Mouse (Mus musculus) heart, embryonic 14.5 days (tissue): ENCODE results near the gene Nkx2-5. TPM values are rescaled to one million over a fixed set of nuclear protein-coding genes. Genes with fewer than 3 reads are reported as not detected.

Source experiments
- ATAC-seq: fragments of 200-750 bp; cut with Nextera tagmentation; 2 replicates; pipeline ENCODE4 v1.8.0; 2017; ENCODE audit warnings: low read depth, moderate TSS enrichment; ENCODE audit not compliant: insufficient number of reproducible peaks, insufficient read depth, low FRiP score
- H3K27ac ChIP-seq, 2 experiments: fragments of 200-500 bp in 1 of 2; fragments of 300-500 bp in 1 of 2; sonication (generic) in 1 of 2; replicated peaks in 1 of 2; 2 replicates each; pipeline ENCODE4 v1.5.1; 2012 to 2014; ENCODE audit warnings: low read depth in 2 of 2, low read length in 2 of 2, control low read depth in 1 of 2, mild to moderate bottlenecking in 1 of 2, mixed read lengths in 1 of 2; ENCODE audit not compliant: control insufficient read depth in 1 of 2, insufficient read depth in 1 of 2
- H3K27me3 ChIP-seq: fragments of 300-500 bp; sonication (generic); 2 replicates; pipeline ENCODE4 v1.6.1; 2014; ENCODE audit warnings: mild to moderate bottlenecking, low read length, control low read depth; ENCODE audit not compliant: control insufficient read depth, insufficient read depth
- H3K36me3 ChIP-seq: fragments of 300-500 bp; sonication (generic); 2 replicates; pipeline ENCODE4 v1.6.1; 2014; ENCODE audit warnings: mild to moderate bottlenecking, control low read depth, low read length, mixed read lengths; ENCODE audit not compliant: control insufficient read depth, insufficient read depth
- H3K4me1 ChIP-seq, 2 experiments: fragments of 200-500 bp in 1 of 2; fragments of 300-500 bp in 1 of 2; sonication (generic) in 1 of 2; 2 replicates each; pipeline ENCODE4 v1.6.1; 2012 to 2014; ENCODE audit warnings: low read length in 2 of 2, control low read depth in 1 of 2, mixed read lengths in 1 of 2; ENCODE audit not compliant: control insufficient read depth in 2 of 2, insufficient read depth in 2 of 2
- H3K4me2 ChIP-seq: fragments of 300-500 bp; sonication (generic); 2 replicates; pipeline ENCODE4 v1.6.1; 2014; ENCODE audit warnings: mild to moderate bottlenecking, low read length
- H3K4me3 ChIP-seq, 2 experiments: fragments of 200-500 bp in 1 of 2; fragments of 300-500 bp in 1 of 2; sonication (generic) in 1 of 2; 2 replicates each; pipeline ENCODE4 v1.5.1; 2012 to 2014; ENCODE audit warnings: low read length in 2 of 2, mild to moderate bottlenecking in 2 of 2, control low read depth in 1 of 2, low read depth in 1 of 2, moderate library complexity in 1 of 2; ENCODE audit not compliant: control insufficient read depth in 1 of 2, insufficient read depth in 1 of 2
- H3K9ac ChIP-seq: fragments of 300-500 bp; sonication (generic); 2 replicates; pipeline ENCODE4 v1.6.1; 2014; ENCODE audit warnings: mild to moderate bottlenecking, low read length
- H3K9me3 ChIP-seq: fragments of 300-500 bp; sonication (generic); 2 replicates; pipeline ENCODE4 v1.6.1; 2016; ENCODE audit warnings: low read length, control low read depth; ENCODE audit not compliant: control insufficient read depth
- WGBS: fragments of 180-500 bp; shearing (Covaris S2); extraction: QIAGEN DNeasy Blood & Tissue Kit; methylation state at CpG from one replicate; pipeline ENCODE4 v1.1.7; 2014; 5-methylcytosine and 5-hydroxymethylcytosine counted together
- polyA plus RNA-seq: library from polyadenylated mRNA; unstranded; fragments of >200 nt; fragmentation: Nextera tagmentation; extraction: Ambion mirVana; gene quantifications from 2 replicates; pipeline ENCODE4 v1.2.1, GENCODE M21; 2014

Gene Nkx2-5
- polyA plus RNA-seq, 1 experiment from 2014 or later = 177 TPM

DNA sequence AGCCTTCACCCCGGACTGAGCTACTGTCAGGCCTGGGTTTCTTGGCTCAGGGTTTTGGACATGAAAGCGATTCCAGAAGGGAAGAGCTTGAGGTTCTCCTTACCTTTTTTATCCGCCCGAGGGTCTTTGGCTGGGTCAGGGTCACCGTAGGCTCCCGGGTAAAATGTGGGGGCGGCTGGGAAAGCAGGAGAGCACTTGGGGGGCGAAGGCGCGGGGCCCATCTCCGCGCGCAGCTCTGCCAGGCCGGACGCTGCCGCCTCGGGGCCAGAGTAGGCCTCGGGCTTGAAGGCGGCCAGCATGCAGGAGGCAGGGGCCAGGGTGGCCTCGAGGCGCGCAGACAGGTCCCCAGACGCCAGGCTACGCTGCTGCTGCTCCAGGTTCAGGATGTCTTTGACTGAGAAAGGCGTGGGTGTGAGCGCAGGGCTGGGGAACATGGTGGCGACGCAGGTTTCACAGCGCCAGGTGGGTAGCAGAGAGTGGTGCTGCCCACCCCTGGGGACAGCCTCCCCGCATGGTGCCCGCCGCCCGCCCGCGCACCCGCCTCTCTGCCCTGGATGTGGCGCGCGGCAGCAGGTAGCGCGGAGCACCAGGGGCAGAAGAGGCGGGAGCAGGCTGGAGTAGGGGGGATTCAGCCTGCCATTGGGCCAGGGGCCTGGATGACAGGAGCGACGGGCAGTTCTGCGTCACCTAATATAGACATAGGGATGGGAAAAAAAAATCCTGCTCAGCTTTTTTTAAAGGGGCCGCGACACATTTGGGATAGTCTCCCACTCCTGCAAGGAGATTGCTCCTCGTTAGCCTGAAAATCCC lies 3.7 kb downstream of the Nkx2-5 start:
- peak overlapping the region; percentile 63 to 81 for H3K4me3 ChIP-seq

DNA sequence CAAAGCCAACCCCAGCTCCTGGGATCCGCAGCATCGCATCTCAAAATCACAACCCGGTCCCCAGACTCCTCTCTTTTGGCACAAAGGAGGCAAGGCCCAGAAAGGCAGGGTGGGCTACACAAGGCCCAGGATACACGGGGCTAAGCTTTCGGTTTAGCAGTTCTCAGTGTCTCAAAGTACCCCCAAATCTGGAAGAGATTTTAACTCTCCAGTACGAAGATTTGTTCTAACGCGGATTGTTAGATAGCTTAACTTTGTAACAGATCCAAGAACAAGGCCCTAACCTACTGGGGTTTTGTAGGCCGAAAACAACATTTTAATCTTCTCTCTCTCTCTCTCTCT lies 4.4 kb downstream of the Nkx2-5 start:
- WGBS = 11% methylated on average over 9 of the region's 9 CpGs
- no peak for ATAC-seq
- H3K4me2 ChIP-seq = peak overlapping the region; percentile 84
- peaks cover 37% of the 10 kb centered on the region for H3K36me3 ChIP-seq
- peak overlapping the region; percentile 81 to 97 for H3K27ac ChIP-seq
- H3K9me3 ChIP-seq = no peaks in the 10 kb centered on the region
- peak overlapping the region; percentile 63 to 81 for H3K4me3 ChIP-seq
- H3K4me1 ChIP-seq = peaks cover under 1 to 6% of the 10 kb centered on the region in 2 experiments; a peak in 2 of 4 replicates
- H3K9ac ChIP-seq = peak overlapping the region; percentile 100
- H3K27me3 ChIP-seq = peaks cover 54% of the 10 kb centered on the region

More for the DNA sequence above, 3.7 kb downstream of the Nkx2-5 start:
- peaks cover 57% of the 10 kb centered on the region for H3K27me3 ChIP-seq
- H3K27ac ChIP-seq = peak overlapping the region; percentile 97
- ATAC-seq = peak; percentile 91
- under 1% methylated on average over 47 of the region's 48 CpGs for WGBS
- H3K4me1 ChIP-seq = peaks cover 0 to 8% of the 10 kb centered on the region in 2 experiments; a peak in 2 of 4 replicates
- no peaks in the 10 kb centered on the region for H3K9me3 ChIP-seq
- H3K4me2 ChIP-seq = peak overlapping the region; percentile 79
- peak overlapping the region; percentile 100 for H3K9ac ChIP-seq
- peaks cover 33% of the 10 kb centered on the region for H3K36me3 ChIP-seq

DNA sequence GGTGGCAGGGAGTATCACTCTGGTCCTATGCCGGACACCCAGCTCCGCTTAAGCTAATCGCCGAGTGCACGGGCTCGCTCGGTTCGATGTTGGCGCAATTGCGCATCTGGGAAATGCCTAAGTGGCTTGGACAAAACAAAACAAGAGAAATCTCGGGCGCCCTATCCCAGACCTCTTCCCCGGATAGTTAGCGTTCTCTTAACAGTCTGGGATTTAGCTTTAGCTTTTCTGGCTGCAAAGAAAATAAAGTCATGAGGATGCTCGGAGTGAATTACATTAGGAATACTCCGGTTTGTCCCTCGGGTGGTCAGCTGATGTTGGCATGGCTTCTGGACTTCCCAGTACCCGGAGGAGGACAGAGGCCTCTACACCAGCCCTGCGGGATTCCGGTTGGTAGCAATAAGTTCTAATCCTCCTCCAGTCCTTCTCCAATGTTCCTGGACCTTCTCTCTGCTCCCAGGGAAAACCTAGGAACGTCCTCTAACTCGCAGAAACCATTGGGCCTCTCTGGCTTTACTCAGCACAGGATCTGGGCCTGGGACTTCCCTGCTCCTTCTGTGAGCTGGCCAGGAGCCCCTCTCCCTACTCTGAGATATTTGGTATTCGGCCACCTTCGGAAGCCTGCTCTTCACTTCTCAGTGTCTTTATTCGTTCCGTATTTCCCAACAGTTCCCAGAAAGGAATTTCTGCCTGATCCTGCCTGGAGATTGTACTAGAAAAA lies 4.9 kb downstream of the Nkx2-5 start:
- Histone ChIP-seq H3K9me3 (no peaks in the 10 kb centered on the region), H3K27me3 (peaks cover 54% of the 10 kb centered on the region), H3K9ac (peak overlapping the region; percentile 100), H3K4me1 (peaks cover 3 to 12% of the 10 kb centered on the region in 2 experiments; a peak in 3 of 4 replicates), H3K27ac (peak overlapping the region; percentile 81 to 97), H3K36me3 (peaks cover 42% of the 10 kb centered on the region), H3K4me3 (peak overlapping the region; percentile 63 to 81), H3K4me2 (peak overlapping the region; percentile 84)
- no peak for ATAC-seq
- 3% methylated on average over 26 of the region's 26 CpGs for WGBS

DNA sequence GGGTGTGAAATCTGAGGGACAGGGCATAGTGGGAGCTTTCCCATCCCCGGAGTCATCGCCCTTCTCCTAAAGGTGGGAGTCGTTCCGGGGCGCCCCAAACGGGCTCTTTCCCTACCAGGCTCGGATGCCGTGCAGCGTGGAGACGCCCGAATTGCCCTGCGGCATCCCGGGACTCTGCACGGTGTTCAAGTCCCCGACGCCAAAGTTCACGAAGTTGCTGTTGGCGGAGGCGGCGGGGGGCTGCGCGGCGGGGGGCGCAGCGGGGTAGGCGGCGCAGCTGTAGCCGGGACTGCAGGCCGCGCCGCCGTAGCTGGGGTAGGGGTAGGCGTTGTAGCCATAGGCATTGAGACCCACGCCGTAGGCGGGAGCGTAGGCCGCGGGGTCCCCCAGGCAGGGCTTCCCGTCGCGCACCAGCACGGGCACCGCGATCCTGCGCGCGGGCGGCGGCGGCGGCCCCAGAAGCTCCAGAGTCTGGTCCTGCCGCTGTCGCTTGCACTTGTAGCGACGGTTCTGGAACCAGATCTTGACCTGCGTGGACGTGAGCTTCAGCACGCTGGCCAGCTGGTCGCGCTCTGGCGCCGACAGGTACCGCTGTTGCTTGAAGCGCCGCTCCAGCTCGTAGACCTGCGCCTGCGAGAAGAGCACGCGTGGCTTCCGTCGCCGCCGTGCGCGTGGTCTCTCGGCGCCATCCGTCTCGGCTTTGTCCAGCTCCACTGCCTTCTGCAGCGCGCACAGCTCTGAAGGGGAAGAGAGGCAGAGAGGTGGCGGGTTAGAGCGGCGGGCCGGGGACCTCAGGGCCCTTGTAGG lies 5.7 kb downstream of the Nkx2-5 start:
- no peaks in the 10 kb centered on the region for H3K9me3 ChIP-seq
- H3K27me3 ChIP-seq = peaks cover 54% of the 10 kb centered on the region
- peak overlapping the region; percentile 100 for H3K9ac ChIP-seq
- H3K4me1 ChIP-seq = peaks cover 3 to 12% of the 10 kb centered on the region in 2 experiments; a peak in 3 of 4 replicates
- peaks cover 49% of the 10 kb centered on the region for H3K36me3 ChIP-seq
- H3K4me2 ChIP-seq = peak overlapping the region; percentile 84
- peak overlapping the region; percentile 81 to 97 for H3K27ac ChIP-seq
- H3K4me3 ChIP-seq = peak overlapping the region; percentile 63 to 81
- 2% methylated on average over 86 of the region's 87 CpGs for WGBS
- no peak for ATAC-seq

DNA sequence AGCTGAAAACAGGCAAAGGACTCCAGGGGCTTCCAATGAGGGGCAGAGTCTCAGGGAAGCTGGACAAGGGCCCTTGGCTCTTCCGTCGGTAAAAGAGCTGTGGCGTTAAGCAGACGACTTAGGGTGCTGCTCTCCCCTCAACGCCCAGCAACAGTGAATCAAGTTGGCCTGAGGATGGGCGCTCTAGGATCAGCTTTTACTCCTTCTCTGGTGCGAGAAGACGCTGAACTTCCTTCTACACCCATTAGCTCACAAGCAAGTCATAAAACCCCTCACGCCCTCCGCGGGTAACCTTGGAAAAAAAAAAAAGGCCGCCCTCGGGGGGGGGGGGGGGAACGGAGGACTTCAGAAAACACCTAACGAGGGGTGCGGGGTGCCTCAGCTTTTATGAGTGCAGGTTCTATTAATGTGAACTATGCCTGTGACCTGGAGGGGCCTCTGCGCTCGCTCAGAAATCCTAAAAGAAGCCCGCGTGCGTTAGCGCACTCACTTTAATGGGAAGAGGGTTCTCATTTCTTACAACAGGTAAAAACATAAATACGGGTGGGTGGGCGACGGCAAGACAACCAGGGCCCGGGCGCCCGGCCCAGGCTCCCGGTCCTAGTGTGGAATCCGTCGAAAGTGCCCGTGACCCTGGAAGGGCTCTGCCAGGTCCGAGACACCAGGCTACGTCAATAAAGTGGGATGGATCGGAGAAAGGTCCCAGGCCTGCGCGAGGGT lies 6.5 kb downstream of the Nkx2-5 start:
- Histone ChIP-seq H3K4me1 (peaks cover 3 to 12% of the 10 kb centered on the region in 2 experiments; a peak in 3 of 4 replicates), H3K36me3 (peaks cover 57% of the 10 kb centered on the region), H3K4me2 (peak overlapping the region; percentile 84), H3K4me3 (peak overlapping the region; percentile 63 to 81), H3K9me3 (no peaks in the 10 kb centered on the region; the same call in 1 of the 2 replicates), H3K27ac (peak overlapping the region; percentile 69 to 97), H3K27me3 (peaks cover 54% of the 10 kb centered on the region), H3K9ac (peak overlapping the region; percentile 100)
- no peak for ATAC-seq
- 6% methylated on average over 37 of the region's 37 CpGs for WGBS

DNA sequence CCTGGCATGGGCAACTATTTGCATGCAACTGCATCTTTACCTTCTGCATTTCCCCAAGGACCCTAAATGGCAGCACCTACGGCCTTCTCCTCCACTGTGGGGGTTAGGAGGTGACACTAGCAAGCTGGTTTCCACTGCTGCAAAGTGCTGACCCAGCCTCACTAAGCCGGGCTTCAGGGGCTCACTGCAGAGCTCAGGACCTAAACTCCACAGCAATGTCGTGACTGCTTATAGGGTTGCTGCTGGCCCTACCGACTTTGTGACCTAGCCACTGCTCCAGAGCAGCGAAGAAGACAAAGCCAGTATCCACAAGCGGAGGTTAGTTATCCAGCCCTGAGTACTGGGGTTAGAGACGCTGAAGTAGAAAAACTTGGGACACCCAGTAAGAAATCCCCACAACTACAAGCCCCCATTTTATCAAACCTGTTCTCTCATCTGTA lies 7.2 kb downstream of the Nkx2-5 start:
- H3K4me2 ChIP-seq = peak overlapping the region; percentile 84
- H3K4me3 ChIP-seq = peak overlapping the region; percentile 63 to 81
- H3K9me3 ChIP-seq = no peaks in the 10 kb centered on the region; the same call in 1 of the 2 replicates
- 10% methylated on average over 7 of the region's 7 CpGs for WGBS
- H3K4me1 ChIP-seq = peaks cover 3 to 8% of the 10 kb centered on the region in 2 experiments; a peak in 3 of 4 replicates
- H3K9ac ChIP-seq = peak overlapping the region; percentile 100
- H3K36me3 ChIP-seq = peaks cover 60% of the 10 kb centered on the region
- H3K27ac ChIP-seq = peak overlapping the region; percentile 76 to 97
- ATAC-seq = no peak
- H3K27me3 ChIP-seq = peaks cover 50% of the 10 kb centered on the region
